Mouse (Mus musculus): Measurements from ENCODE around the gene Hsd17b7.

DNA sequence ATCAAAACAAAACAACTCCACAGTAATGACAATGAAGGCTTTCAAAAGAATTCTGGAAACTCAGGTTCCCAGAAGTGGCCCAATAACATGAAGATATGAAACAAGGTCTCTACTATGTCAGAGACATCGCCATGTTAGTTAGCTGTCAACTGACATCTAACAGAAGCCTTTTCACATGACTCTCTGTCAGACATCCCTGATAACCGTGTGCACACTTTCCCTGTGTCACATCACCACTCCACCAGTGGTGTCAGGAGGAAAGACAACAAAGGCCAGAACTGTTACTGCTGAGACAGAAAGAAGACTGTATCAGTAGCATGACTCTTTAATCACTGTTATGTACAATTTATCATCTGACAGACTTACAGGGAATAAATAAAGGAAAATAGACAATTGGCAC, 3.0 kb upstream of the Hsd17b7 start:
- TF ChIP-seq HCFC1 (IDR thresholded peaks at IDR 0.05; ENCODE audit: borderline replicate concordance, insufficient read depth, low read length) (no peak), MAFK (IDR thresholded peaks at IDR 0.05; ENCODE audit: insufficient read depth, low read depth, low read length) (no peak), ZC3H11A (IDR thresholded peaks at IDR 0.05; ENCODE audit: borderline replicate concordance, low read depth, low read length) (no peak), ZNF384 (IDR thresholded peaks at IDR 0.05; ENCODE audit: low read depth, low read length) (no peak), CHD2 (IDR thresholded peaks at IDR 0.05; ENCODE audit: low read depth, low read length) (no peak)

Measured in ES-E14 (cell line).